Mouse (Mus musculus) heart, postnatal 14 days (tissue): ENCODE data around the gene Gm10228. TPM values are rescaled to one million over a fixed set of nuclear protein-coding genes. Genes with fewer than 3 reads are reported as not detected.
"Not testable (repeated sequence)": the region's sequence is repeated elsewhere in the genome, so short reads cannot be mapped to it uniquely, and the experiment has no call there.

ENCODE experiments used
- DNase-seq, 2 experiments: peaks; one replicate each; pipeline ENCODE4 v3.0.0; 2021 to 2022
- intact Hi-C: fragments of 180-260 bp; cut with DNase I; formaldehyde crosslinking; loops from one replicate; pipeline ENCODE4 v1.15.1; 2025
- long read RNA-seq, 2 experiments: library from polyadenylated mRNA; stranded (forward); transcript quantifications; one replicate each; pipeline ENCODE4 v2.0.0; 2021
- total RNA-seq, 2 experiments: library from RNA; stranded (reverse); gene quantifications; 2 replicates each; pipeline ENCODE4 v1.2.3; 2021

Gene Gm10228
- total RNA-seq, result not detected
- long read RNA-seq, experiment 1, result 0 reads
- long read RNA-seq, experiment 2, result 0 reads

- intact Hi-C loops, result not testable (repeated sequence)
Observed at GRCm38 (mm10) chr16:89041372-89041771, at the start of gene Gm10228. Gene Gm10228, minus strand, starts transcription at chr16:89041472.

GRCm38 (mm10) chr16:89071041-89071440, 29.8 kb upstream of the Gm10228 start:
- intact Hi-C loops, result not testable (repeated sequence)
- DNase-seq, result peak in 1 of 2 experiments; percentile 7

More at GRCm38 (mm10) chr16:89041372-89041771, at the start of gene Gm10228:
- not testable (repeated sequence) for DNase-seq

GRCm38 (mm10) chr16:89063902-89064301, 22.6 kb upstream of the Gm10228 start, which contains the start of gene 1110025L11Rik:
Gene 1110025L11Rik, minus strand, starts transcription at chr16:89064002.
- intact Hi-C loops, DNase-seq: not testable (repeated sequence)

- intact Hi-C loops, result no loop called here
Observed at GRCm38 (mm10) chr16:89047783-89048182, 6.5 kb upstream of the Gm10228 start, which contains the start of gene Krtap6-5. Gene Krtap6-5, minus strand, starts transcription at chr16:89047883.

GRCm38 (mm10) chr16:89031399-89031798, 9.9 kb downstream of the Gm10228 start, which contains the start of gene Krtap6-1:
Gene Krtap6-1, plus strand, starts transcription at chr16:89031699.
- DNase-seq, intact Hi-C loops: not testable (repeated sequence)

More at GRCm38 (mm10) chr16:89047783-89048182, 6.5 kb upstream of the Gm10228 start, which contains the start of gene Krtap6-5:
- no peak for DNase-seq

- intact Hi-C loops, DNase-seq: not testable (repeated sequence)
Observed at GRCm38 (mm10) chr16:89014984-89015383, 26.3 kb downstream of the Gm10228 start, which contains the start of gene Gm10229. Gene Gm10229, plus strand, starts transcription at chr16:89015284.

GRCm38 (mm10) chr16:89013973-89014372, 27.3 kb downstream of the Gm10228 start:
- intact Hi-C loops, result no loop called here
- DNase-seq, result no peak

GRCm38 (mm10) chr16:89010659-89011058, 30.6 kb downstream of the Gm10228 start, which contains the start of gene Krtap22-2:
Gene Krtap22-2, minus strand, starts transcription at chr16:89010759.
- DNase-seq, result no peak
- intact Hi-C loops, result no loop called here

Other genes with a start within 250 kb of the Gm10228 start
- gene Gm20741, start 229.3 kb downstream of the Gm10228 start, total RNA-seq, result not detected
- not detected for gene Krtap15, start 221.3 kb downstream of the Gm10228 start, total RNA-seq
- not detected for gene Krtap14, start 215.3 kb downstream of the Gm10228 start, total RNA-seq
- gene Krtap19-1, start 172.1 kb downstream of the Gm10228 start, total RNA-seq, result not detected
- not detected for gene Krtap19-2, start 167.2 kb downstream of the Gm10228 start, total RNA-seq
- gene Krtap19-3, start 163.4 kb downstream of the Gm10228 start, total RNA-seq, result not detected
- gene Krtap19-4, start 156.4 kb downstream of the Gm10228 start, total RNA-seq, result not detected
- not detected for gene Krtap19-5, start 145.0 kb downstream of the Gm10228 start, total RNA-seq
- gene Krtap19-9b, start 109.2 kb downstream of the Gm10228 start, total RNA-seq, result not detected
- gene Krtap16-3, start 78.6 kb downstream of the Gm10228 start, total RNA-seq, result not detected
- gene Krtap22-2, start 30.7 kb downstream of the Gm10228 start, total RNA-seq, result not detected
- not detected for gene Gm10229, start 26.2 kb downstream of the Gm10228 start, total RNA-seq
- gene Krtap6-1, start 9.8 kb downstream of the Gm10228 start, total RNA-seq, result not detected
- not detected for gene Krtap6-5, start 6.4 kb upstream of the Gm10228 start, total RNA-seq
- gene 1110025L11Rik, start 22.5 kb upstream of the Gm10228 start, total RNA-seq, result not detected
- not detected for gene Krtap6-3, start 42.5 kb upstream of the Gm10228 start, total RNA-seq
- not detected for gene Gm6358, start 99.4 kb upstream of the Gm10228 start, total RNA-seq
- not detected for gene Gm10061, start 109.6 kb upstream of the Gm10228 start, total RNA-seq
- not detected for gene Gm9789, start 116.5 kb upstream of the Gm10228 start, total RNA-seq
- not detected for gene Gm7735, start 128.0 kb upstream of the Gm10228 start, total RNA-seq
- gene 1110057P08Rik, start 133.3 kb upstream of the Gm10228 start, total RNA-seq, result not detected
- not detected for gene Krtap20-2, start 164.4 kb upstream of the Gm10228 start, total RNA-seq